Mouse (Mus musculus): ENCODE results near the gene Plg.

Plg gene

GRCm38 (mm10) chr17:12377981-12378705 is at the start of gene Plg:
Gene Plg (plus strand): TSS chr17:12378608.
- no peak for DNase-seq (ENCODE audit: low spot score in 2 of 2)

- DNase-seq (ENCODE audit: low spot score in 2 of 2) = no peak
Measured at GRCm38 (mm10) chr17:12335115-12335514, 43.3 kb upstream of the Plg start.

- DNase-seq (ENCODE audit: low spot score in 2 of 2) = no peak
Measured at GRCm38 (mm10) chr17:12336073-12336868, 42.1 kb upstream of the Plg start.

- DNase-seq (ENCODE audit: low spot score in 2 of 2) = no peak
Measured at GRCm38 (mm10) chr17:12337156-12337555, 41.3 kb upstream of the Plg start.

GRCm38 (mm10) chr17:12343702-12344376 is 34.6 kb upstream of the Plg start:
- no peak for DNase-seq (ENCODE audit: low spot score in 2 of 2)

- DNase-seq (ENCODE audit: low spot score in 2 of 2) = no peak
Measured at GRCm38 (mm10) chr17:12347462-12347861, 30.9 kb upstream of the Plg start.

GRCm38 (mm10) chr17:12351564-12351963 is 26.8 kb upstream of the Plg start:
- DNase-seq (ENCODE audit: low spot score in 2 of 2) = no peak

- no peak for DNase-seq (ENCODE audit: low spot score in 2 of 2)
Measured at GRCm38 (mm10) chr17:12352781-12353180, 25.6 kb upstream of the Plg start.

- no peak for DNase-seq (ENCODE audit: low spot score in 2 of 2)
Measured at GRCm38 (mm10) chr17:12359876-12360275, 18.5 kb upstream of the Plg start.

GRCm38 (mm10) chr17:12363601-12364425 is 14.6 kb upstream of the Plg start:
- DNase-seq (ENCODE audit: low spot score in 2 of 2) = no peak

GRCm38 (mm10) chr17:12364426-12364735 is 14.0 kb upstream of the Plg start:
- peak in 1 of 2 experiments; percentile 16 for DNase-seq (ENCODE audit: low spot score in 2 of 2)

- DNase-seq (ENCODE audit: low spot score in 2 of 2) = peak; percentile 38 to 65
Measured at GRCm38 (mm10) chr17:12367373-12367930, 11.0 kb upstream of the Plg start.

GRCm38 (mm10) chr17:12369393-12369792 is 9.0 kb upstream of the Plg start:
- DNase-seq (ENCODE audit: low spot score in 2 of 2) = no peak

GRCm38 (mm10) chr17:12370289-12370688 is 8.1 kb upstream of the Plg start:
- DNase-seq (ENCODE audit: low spot score in 2 of 2) = no peak

GRCm38 (mm10) chr17:12371310-12371925 is 7.0 kb upstream of the Plg start:
- DNase-seq (ENCODE audit: low spot score in 2 of 2) = peak in 1 of 2 experiments; percentile 33

- peak; percentile 45 to 68 for DNase-seq (ENCODE audit: low spot score in 2 of 2)
Measured at GRCm38 (mm10) chr17:12372021-12372420, 6.4 kb upstream of the Plg start.

- DNase-seq (ENCODE audit: low spot score in 2 of 2) = no peak
Measured at GRCm38 (mm10) chr17:12373601-12374144, 4.7 kb upstream of the Plg start.

- DNase-seq (ENCODE audit: low spot score in 2 of 2) = no peak
Measured at GRCm38 (mm10) chr17:12380287-12380686, 1.9 kb downstream of the Plg start.

- DNase-seq (ENCODE audit: low spot score in 2 of 2) = no peak
Measured at GRCm38 (mm10) chr17:12381579-12381978, 3.2 kb downstream of the Plg start.

GRCm38 (mm10) chr17:12382531-12382930 is 4.1 kb downstream of the Plg start:
- no peak for DNase-seq (ENCODE audit: low spot score in 2 of 2)
